8 mouse cellular contexts compared by ENCODE assay signal in the genomic region with DNA sequence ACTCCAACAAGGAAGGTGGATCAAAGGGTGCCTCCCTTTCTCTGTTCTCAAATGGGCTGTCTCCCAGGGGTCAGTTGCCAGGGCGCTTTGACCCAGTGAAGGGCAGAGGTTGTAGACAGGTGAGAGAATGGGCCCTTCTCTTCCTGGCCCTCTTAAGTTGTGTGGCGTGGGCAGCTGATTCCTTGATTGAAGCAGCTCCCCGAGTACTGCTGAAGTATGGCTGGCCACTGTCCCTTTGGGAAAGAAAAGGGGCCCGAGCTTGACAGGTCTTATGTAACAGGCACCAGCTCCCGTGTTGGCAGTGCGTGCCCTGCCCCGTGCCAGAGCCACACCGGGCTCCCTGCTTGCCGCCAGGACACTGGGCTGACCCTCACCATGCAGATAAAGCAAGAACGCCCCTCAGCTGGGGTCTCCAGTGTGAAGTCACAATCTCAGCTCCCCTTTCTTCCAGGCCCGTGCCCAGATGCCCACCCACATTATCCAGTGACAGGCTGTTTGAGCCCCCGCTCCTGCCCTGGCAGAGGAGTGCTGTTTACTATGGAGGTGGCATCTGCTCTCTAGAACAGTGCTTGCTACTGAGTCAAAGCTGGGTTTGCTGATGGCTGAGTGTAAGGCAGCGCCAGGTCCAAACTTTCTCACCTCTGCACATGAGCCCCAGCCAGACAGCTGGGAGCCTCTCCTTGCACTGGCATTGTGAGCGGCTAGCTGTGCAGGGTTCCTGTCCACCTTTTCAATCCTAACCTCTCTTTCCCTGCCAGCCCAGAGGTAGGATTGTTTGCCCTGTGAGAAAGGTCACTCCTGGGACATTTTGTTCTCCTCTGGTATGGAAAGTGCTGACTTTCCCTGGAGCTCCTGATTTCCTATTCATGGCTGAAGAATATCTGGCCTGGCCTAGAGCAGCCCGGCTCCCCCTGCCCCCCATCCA. TPM values are rescaled to one million over a fixed set of nuclear protein-coding genes. Genes with fewer than 3 reads are reported as not detected.
DNase-seq lines count a peak whose midpoint lies in the region; ATAC-seq and TF ChIP-seq lines count a peak whose summit lies in the region.

No protein-coding gene starts in this region.

- no peaks in the 10 kb centered on the region for H3K36me3 ChIP-seq in hindbrain, postnatal 0 days (ENCODE audit: insufficient read depth, low read length)
- H3K36me3 ChIP-seq in limb, embryonic 12.5 days: peaks cover 6% of the 10 kb centered on the region

- peak overlapping the region; percentile 57 for H3K4me3 ChIP-seq in hindbrain, postnatal 0 days (ENCODE audit: low read length)
- H3K4me3 ChIP-seq in limb, embryonic 12.5 days (replicated peaks): peak overlapping the region; percentile 63

- DNase-seq in adrenal gland, postnatal 14 days: peak; percentile 77
- DNase-seq in cerebellum, adult 8-10 months: peak; percentile 93
- DNase-seq in gastrocnemius, postnatal 25 days: peak; percentile 80
- peak; percentile 36 for DNase-seq in hindbrain, postnatal 0 days (ENCODE audit: low spot score)
- peak; percentile 71 to 76 for DNase-seq in right cerebral cortex, postnatal 10 days (ENCODE audit: low spot score in 2 of 2)
- DNase-seq in c-Kit-positive CD71-positive TER-119-positive erythroid progenitor cells, embryonic 14.5 days (ENCODE audit: low spot score): no peak

- peaks cover 14% of the 10 kb centered on the region; the same call in 1 of the 2 replicates for H3K27me3 ChIP-seq in hindbrain, postnatal 0 days (ENCODE audit: insufficient read depth, low read length)
- peaks cover 54% of the 10 kb centered on the region for H3K27me3 ChIP-seq in limb, embryonic 12.5 days

- H3K4me1 ChIP-seq in hindbrain, postnatal 0 days (ENCODE audit: insufficient read depth, low read length): peaks cover 22% of the 10 kb centered on the region
- peaks cover 52% of the 10 kb centered on the region for H3K4me1 ChIP-seq in limb, embryonic 12.5 days (replicated peaks)

- WGBS in hindbrain, postnatal 0 days: 53% methylated on average over 15 of the region's 15 CpGs
- 69% methylated on average over 15 of the region's 15 CpGs for WGBS in limb, embryonic 12.5 days

- H3K9ac ChIP-seq in hindbrain, postnatal 0 days (replicated peaks; ENCODE audit: low read length): no peak overlapping the region
- 0 out of 2 replicates have a peak overlapping the region, but pooled peaks have one; percentile 74 for H3K9ac ChIP-seq in limb, embryonic 12.5 days (replicated peaks)

- H3K4me2 ChIP-seq in hindbrain, postnatal 0 days (ENCODE audit: low read depth, low read length): peak overlapping the region; percentile 93
- peak overlapping the region; percentile 99 for H3K4me2 ChIP-seq in limb, embryonic 12.5 days

- peak overlapping the region; percentile 42; the same call in 1 of the 2 replicates for H3K27ac ChIP-seq in hindbrain, postnatal 0 days
- H3K27ac ChIP-seq in limb, embryonic 12.5 days: no peak overlapping the region

- no peak for TF ChIP-seq CTCF in hindbrain, postnatal 0 days (IDR thresholded peaks at IDR 0.05; ENCODE audit: low read depth)

- 0 out of 2 replicates have a peak, but pooled peaks have one; percentile 13 for ATAC-seq in hindbrain, postnatal 0 days
- no peak for ATAC-seq in limb, embryonic 12.5 days (ENCODE audit: insufficient number of reproducible peaks, insufficient read depth, low FRiP score, low TSS enrichment, low read depth)
- ATAC-seq in megakaryocyte progenitor cell, adult 5-6 weeks (replicated peaks; ENCODE audit: poor library complexity): no peak

- no peaks in the 10 kb centered on the region for H3K9me3 ChIP-seq in hindbrain, postnatal 0 days (ENCODE audit: low read length)
- no peaks in the 10 kb centered on the region for H3K9me3 ChIP-seq in limb, embryonic 12.5 days

RNA-seq across cellular contexts. Expression of gene Mfrp, which starts 15.5 kb away (rescaled TPM):
- not detected in 2 replicates for total RNA-seq in adrenal gland, postnatal 14 days (2021)
- not detected for total RNA-seq in gastrocnemius, postnatal 25 days (2021)
- total RNA-seq in hindbrain, postnatal 0 days (2014; rRNA removed): 2.8 and 4.0 TPM in 2 replicates
- 0.24 and 0.50 TPM in 2 replicates for polyA plus RNA-seq in hindbrain, postnatal 0 days (2015; fragmentation: Nextera tagmentation; extraction: Ambion mirVana)
- 0.29 and 0.40 TPM in 2 replicates for polyA plus RNA-seq in limb, embryonic 12.5 days (2016; fragmentation: Nextera tagmentation; extraction: Ambion mirVana)
- not detected in 2 replicates for total RNA-seq in megakaryocyte progenitor cell, adult 5-6 weeks (2015)
- total RNA-seq in megakaryocyte progenitor cell, adult 5-6 weeks (2017): 0.12 TPM in 1 of 2 replicates, not detected in the other

RNA-seq across cellular contexts. Expression of gene Usp2, which starts 19.2 kb away (rescaled TPM):
- total RNA-seq in adrenal gland, postnatal 14 days (2021): 49.5 and 54.9 TPM in 2 replicates
- total RNA-seq in gastrocnemius, postnatal 25 days (2021): 100 to 1,000 TPM; 160 to 313 TPM
- 11.0 and 14.2 TPM in 2 replicates for total RNA-seq in hindbrain, postnatal 0 days (2014; rRNA removed)
- polyA plus RNA-seq in hindbrain, postnatal 0 days (2015; fragmentation: Nextera tagmentation; extraction: Ambion mirVana): 19.6 and 20.5 TPM in 2 replicates
- polyA plus RNA-seq in limb, embryonic 12.5 days (2016; fragmentation: Nextera tagmentation; extraction: Ambion mirVana): 8.5 and 11.0 TPM in 2 replicates
- 5.5 and 16.4 TPM in 2 replicates for total RNA-seq in megakaryocyte progenitor cell, adult 5-6 weeks (2015)
- total RNA-seq in megakaryocyte progenitor cell, adult 5-6 weeks (2017): 2.5 and 5.3 TPM in 2 replicates

RNA-seq across cellular contexts. Expression of gene C1qtnf5, which starts 21.0 kb away (rescaled TPM):
- total RNA-seq in adrenal gland, postnatal 14 days (2021): 11.1 and 14.9 TPM in 2 replicates
- total RNA-seq in gastrocnemius, postnatal 25 days (2021): 10 to 100 TPM in 1 of 2 experiments, 1 to 10 TPM in 1; 8.0 to 13.6 TPM
- 36.7 and 39.5 TPM in 2 replicates for total RNA-seq in hindbrain, postnatal 0 days (2014; rRNA removed)
- 12.3 and 12.8 TPM in 2 replicates for polyA plus RNA-seq in hindbrain, postnatal 0 days (2015; fragmentation: Nextera tagmentation; extraction: Ambion mirVana)
- polyA plus RNA-seq in limb, embryonic 12.5 days (2016; fragmentation: Nextera tagmentation; extraction: Ambion mirVana): 0.84 TPM in 1 of 2 replicates, not detected in the other
- not detected in 2 replicates for total RNA-seq in megakaryocyte progenitor cell, adult 5-6 weeks (2015)
- total RNA-seq in megakaryocyte progenitor cell, adult 5-6 weeks (2017): not detected in 2 replicates

RNA-seq across cellular contexts. Expression of gene Gm49380, which starts 27.3 kb away (rescaled TPM):
- total RNA-seq in adrenal gland, postnatal 14 days (2021): 0.15 and 0.52 TPM in 2 replicates
- 1 to 10 TPM in 1 of 2 experiments, under 1 TPM in 1; 0.82 to 2.4 TPM for total RNA-seq in gastrocnemius, postnatal 25 days (2021)
- total RNA-seq in hindbrain, postnatal 0 days (2014; rRNA removed): not detected in 2 replicates
- 0.21 TPM in 1 of 2 replicates, not detected in the other for polyA plus RNA-seq in hindbrain, postnatal 0 days (2015; fragmentation: Nextera tagmentation; extraction: Ambion mirVana)
- polyA plus RNA-seq in limb, embryonic 12.5 days (2016; fragmentation: Nextera tagmentation; extraction: Ambion mirVana): 0.08 and 0.17 TPM in 2 replicates
- total RNA-seq in megakaryocyte progenitor cell, adult 5-6 weeks (2015): not detected in 2 replicates
- total RNA-seq in megakaryocyte progenitor cell, adult 5-6 weeks (2017): not detected in 2 replicates

RNA-seq across cellular contexts. Expression of gene Rnf26, which starts 27.3 kb away (rescaled TPM):
- total RNA-seq in adrenal gland, postnatal 14 days (2021): 27.5 and 31.8 TPM in 2 replicates
- total RNA-seq in gastrocnemius, postnatal 25 days (2021): 1 to 10 TPM; 2.9 TPM
- total RNA-seq in hindbrain, postnatal 0 days (2014; rRNA removed): 17.5 and 24.3 TPM in 2 replicates
- 38.0 and 41.1 TPM in 2 replicates for polyA plus RNA-seq in hindbrain, postnatal 0 days (2015; fragmentation: Nextera tagmentation; extraction: Ambion mirVana)
- polyA plus RNA-seq in limb, embryonic 12.5 days (2016; fragmentation: Nextera tagmentation; extraction: Ambion mirVana): 89.6 and 91.4 TPM in 2 replicates
- 47.7 and 59.6 TPM in 2 replicates for total RNA-seq in megakaryocyte progenitor cell, adult 5-6 weeks (2015)
- total RNA-seq in megakaryocyte progenitor cell, adult 5-6 weeks (2017): 19.1 and 21.2 TPM in 2 replicates

Comparison
In these comparisons a context has a peak if more than half of its experiments do, and no peak if none do; other contexts are left out.
1. RNA of gene C1qtnf5, which starts 21.0 kb away (total RNA-seq): 36.7 to 39.5 TPM in hindbrain, postnatal 0 days, 11.1 to 14.9 TPM in adrenal gland, postnatal 14 days and 8.0 to 13.6 TPM in gastrocnemius, postnatal 25 days; not detected in megakaryocyte progenitor cell, adult 5-6 weeks; every median in the first group is over 4 times any median in the second.